Mouse (Mus musculus): ENCODE data around the gene Dusp12. TPM values are rescaled to one million over a fixed set of nuclear protein-coding genes. Genes with fewer than 3 reads are reported as not detected.

The Dusp12 gene
- polyA plus RNA-seq, 1 experiment = 32.5 TPM

GRCm38 (mm10) chr1:170865406-170865805, 19.9 kb downstream of the Dusp12 start:
- TF ChIP-seq POLR2A (IDR thresholded peaks at IDR 0.05; ENCODE audit: extremely low read depth, insufficient read depth, low read length) (no peak), CTCF (IDR thresholded peaks at IDR 0.05; ENCODE audit: extremely low read depth, insufficient read depth, low read length) (no peak)
- Histone ChIP-seq H3K27ac (ENCODE audit: insufficient read depth, low read length) (no peak overlapping the region), H3K4me3 (ENCODE audit: insufficient read depth, low read length) (no peak overlapping the region), H3K4me1 (ENCODE audit: control insufficient read depth, insufficient read depth, low read length) (no peaks in the 10 kb centered on the region; the same call in 1 of the 2 replicates)

- Histone ChIP-seq H3K4me3 (ENCODE audit: insufficient read depth, low read length) (no peak overlapping the region), H3K4me1 (ENCODE audit: control insufficient read depth, insufficient read depth, low read length) (no peaks in the 10 kb centered on the region; the same call in 1 of the 2 replicates), H3K27ac (ENCODE audit: insufficient read depth, low read length) (no peak overlapping the region)
- TF ChIP-seq CTCF (IDR thresholded peaks at IDR 0.05; ENCODE audit: extremely low read depth, insufficient read depth, low read length) = no peak
- no peak for TF ChIP-seq POLR2A (IDR thresholded peaks at IDR 0.05; ENCODE audit: extremely low read depth, insufficient read depth, low read length)
Observed at GRCm38 (mm10) chr1:170864754-170865153, 20.6 kb downstream of the Dusp12 start.

- TF ChIP-seq CTCF (IDR thresholded peaks at IDR 0.05; ENCODE audit: extremely low read depth, insufficient read depth, low read length) (no peak), POLR2A (IDR thresholded peaks at IDR 0.05; ENCODE audit: extremely low read depth, insufficient read depth, low read length) (no peak)
- H3K4me1 ChIP-seq (ENCODE audit: control insufficient read depth, insufficient read depth, low read length) = no peaks in the 10 kb centered on the region; the same call in 1 of the 2 replicates
- no peak overlapping the region for H3K27ac ChIP-seq (ENCODE audit: insufficient read depth, low read length)
- no peak overlapping the region for H3K4me3 ChIP-seq (ENCODE audit: insufficient read depth, low read length)
Observed at GRCm38 (mm10) chr1:170864234-170864633, 21.1 kb downstream of the Dusp12 start.

GRCm38 (mm10) chr1:170863033-170863432, 22.3 kb downstream of the Dusp12 start:
- no peak for TF ChIP-seq CTCF (IDR thresholded peaks at IDR 0.05; ENCODE audit: extremely low read depth, insufficient read depth, low read length)
- TF ChIP-seq POLR2A (IDR thresholded peaks at IDR 0.05; ENCODE audit: extremely low read depth, insufficient read depth, low read length) = no peak
- Histone ChIP-seq H3K4me3 (ENCODE audit: insufficient read depth, low read length) (no peak overlapping the region), H3K4me1 (ENCODE audit: control insufficient read depth, insufficient read depth, low read length) (no peaks in the 10 kb centered on the region; the same call in 1 of the 2 replicates), H3K27ac (ENCODE audit: insufficient read depth, low read length) (no peak overlapping the region)

- TF ChIP-seq CTCF (IDR thresholded peaks at IDR 0.05; ENCODE audit: extremely low read depth, insufficient read depth, low read length) = no peak
- TF ChIP-seq POLR2A (IDR thresholded peaks at IDR 0.05; ENCODE audit: extremely low read depth, insufficient read depth, low read length) = no peak
Observed at GRCm38 (mm10) chr1:170862435-170862717, 23.0 kb downstream of the Dusp12 start.

GRCm38 (mm10) chr1:170861671-170862434, 23.5 kb downstream of the Dusp12 start:
- no peak overlapping the region for H3K4me3 ChIP-seq (ENCODE audit: insufficient read depth, low read length)
- no peak overlapping the region for H3K27ac ChIP-seq (ENCODE audit: insufficient read depth, low read length)
- H3K4me1 ChIP-seq (ENCODE audit: control insufficient read depth, insufficient read depth, low read length) = no peaks in the 10 kb centered on the region; the same call in 1 of the 2 replicates
- no peak for TF ChIP-seq POLR2A (IDR thresholded peaks at IDR 0.05; ENCODE audit: extremely low read depth, insufficient read depth, low read length)
- no peak for TF ChIP-seq CTCF (IDR thresholded peaks at IDR 0.05; ENCODE audit: extremely low read depth, insufficient read depth, low read length)

More at GRCm38 (mm10) chr1:170862435-170862717, 23.0 kb downstream of the Dusp12 start:
- Histone ChIP-seq H3K4me1 (ENCODE audit: control insufficient read depth, insufficient read depth, low read length) (no peaks in the 10 kb centered on the region; the same call in 1 of the 2 replicates), H3K4me3 (ENCODE audit: insufficient read depth, low read length) (no peak overlapping the region), H3K27ac (ENCODE audit: insufficient read depth, low read length) (no peak overlapping the region)

- Histone ChIP-seq H3K4me3 (ENCODE audit: insufficient read depth, low read length) (no peak overlapping the region), H3K27ac (ENCODE audit: insufficient read depth, low read length) (no peak overlapping the region), H3K4me1 (ENCODE audit: control insufficient read depth, insufficient read depth, low read length) (peaks cover 7% of the 10 kb centered on the region; the same call in 1 of the 2 replicates)
- no peak for TF ChIP-seq POLR2A (IDR thresholded peaks at IDR 0.05; ENCODE audit: extremely low read depth, insufficient read depth, low read length)
Observed at GRCm38 (mm10) chr1:170858872-170859271, 26.5 kb downstream of the Dusp12 start.

- H3K27ac ChIP-seq (ENCODE audit: insufficient read depth, low read length) = no peak overlapping the region
- H3K4me1 ChIP-seq (ENCODE audit: control insufficient read depth, insufficient read depth, low read length) = peaks cover 7% of the 10 kb centered on the region; the same call in 1 of the 2 replicates
- TF ChIP-seq CTCF (IDR thresholded peaks at IDR 0.05; ENCODE audit: extremely low read depth, insufficient read depth, low read length) = no peak
- peak; percentile 45; the same call in 1 of the 2 replicates for TF ChIP-seq POLR2A (IDR thresholded peaks at IDR 0.05; ENCODE audit: extremely low read depth, insufficient read depth, low read length)
- no peak overlapping the region for H3K4me3 ChIP-seq (ENCODE audit: insufficient read depth, low read length)
Observed at GRCm38 (mm10) chr1:170857369-170857768, 28.0 kb downstream of the Dusp12 start.

- Histone ChIP-seq H3K4me3 (ENCODE audit: insufficient read depth, low read length) (peak overlapping the region; percentile 4; the same call in 1 of the 2 replicates), H3K27ac (ENCODE audit: insufficient read depth, low read length) (peak overlapping the region; percentile 2), H3K4me1 (ENCODE audit: control insufficient read depth, insufficient read depth, low read length) (peaks cover 7% of the 10 kb centered on the region; the same call in 1 of the 2 replicates)
- TF ChIP-seq CTCF (IDR thresholded peaks at IDR 0.05; ENCODE audit: extremely low read depth, insufficient read depth, low read length) = no peak
- no peak for TF ChIP-seq POLR2A (IDR thresholded peaks at IDR 0.05; ENCODE audit: extremely low read depth, insufficient read depth, low read length)
Observed at GRCm38 (mm10) chr1:170855056-170855760, 30.1 kb downstream of the Dusp12 start.

Measured in cortical plate, adult 2 months (tissue).